Mouse (Mus musculus): Measurements from ENCODE around the gene Rnf157. TPM values are rescaled to one million over a fixed set of nuclear protein-coding genes. Genes with fewer than 3 reads are reported as not detected.

Rnf157 gene
- polyA plus RNA-seq, 1 experiment from 2014 or later, result 16.4 TPM

GRCm38 (mm10) chr11:116334417-116334782, 78.4 kb downstream of the Rnf157 start:
- H3K27ac ChIP-seq, result no peak overlapping the region
- H3K4me1 ChIP-seq (replicated peaks), result peaks cover 55% of the 10 kb centered on the region
- 0 out of 2 replicates have a peak overlapping the region, but pooled peaks have one; percentile 24 for H3K9ac ChIP-seq

DNA sequence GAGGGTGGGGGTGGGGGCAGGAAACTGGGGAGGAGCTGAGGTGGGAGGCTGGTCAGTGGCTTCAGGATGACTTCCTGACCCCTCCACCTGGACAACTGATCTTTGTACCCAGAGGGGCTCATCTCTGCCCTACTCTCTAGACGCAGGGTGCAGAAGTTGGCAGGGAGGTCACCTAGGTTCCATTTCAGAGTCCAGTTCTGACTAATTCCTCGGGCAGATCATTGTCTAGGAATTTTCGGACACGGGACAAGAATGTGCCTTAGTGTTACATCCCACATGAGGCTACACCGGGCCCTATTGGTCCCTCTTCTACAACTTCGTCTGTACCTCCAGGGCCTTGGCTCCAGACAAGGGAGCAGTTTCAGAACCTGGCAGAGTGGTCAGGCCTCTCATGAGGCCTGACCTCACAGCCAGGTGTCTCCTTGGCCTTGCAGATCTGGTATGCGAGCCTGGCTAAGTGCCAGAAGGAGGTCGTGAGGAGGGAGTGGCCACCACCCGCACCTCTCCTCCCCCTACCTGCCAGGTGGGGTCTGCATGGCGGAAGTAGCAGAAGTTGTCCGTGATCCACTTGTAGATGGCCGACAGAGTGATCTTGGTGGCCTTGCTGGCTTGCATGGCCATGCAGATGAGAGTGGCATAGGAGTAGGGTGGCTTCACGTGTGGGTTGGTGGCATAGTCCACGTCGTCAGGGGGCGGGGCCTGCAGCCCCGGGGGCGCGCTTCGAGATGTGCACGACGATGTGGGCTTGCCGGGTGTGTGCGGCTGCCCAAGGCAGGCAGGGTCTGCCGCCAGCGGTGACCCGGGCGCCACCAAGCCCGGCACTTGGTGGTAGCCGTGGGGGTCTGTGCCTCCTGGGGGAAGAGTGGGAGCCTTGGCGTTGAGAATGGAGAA, 79.1 kb downstream of the Rnf157 start:
- WGBS, result 22% methylated on average over 31 of the region's 31 CpGs

More at GRCm38 (mm10) chr11:116334417-116334782, 78.4 kb downstream of the Rnf157 start:
- no peak for ATAC-seq
- Histone ChIP-seq H3K27me3 (replicated peaks) (peaks cover 22% of the 10 kb centered on the region), H3K36me3 (no peaks in the 10 kb centered on the region), H3K4me2 (replicated peaks) (peak overlapping the region; percentile 96), H3K4me3 (replicated peaks) (peak overlapping the region; percentile 60), H3K9me3 (no peaks in the 10 kb centered on the region)
- WGBS, result 6% methylated on average over 26 of the region's 26 CpGs

DNA sequence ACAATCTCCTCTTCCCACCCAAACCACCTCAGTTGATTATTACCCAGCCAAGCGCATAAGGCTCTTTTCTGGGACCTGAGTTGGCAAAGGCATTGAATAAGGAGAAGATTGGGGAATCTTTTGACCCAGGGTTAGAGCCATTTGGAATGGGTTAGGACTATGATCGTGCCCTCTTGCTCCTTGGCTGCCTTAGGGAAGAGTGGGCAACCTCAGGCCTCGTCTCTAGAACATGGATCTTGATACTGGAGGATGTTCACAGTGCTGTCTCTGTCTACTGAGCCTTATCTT, 79.9 kb downstream of the Rnf157 start:
- Histone ChIP-seq H3K9ac (no peak overlapping the region), H3K4me3 (replicated peaks) (no peak overlapping the region), H3K27ac (0 out of 2 replicates have a peak overlapping the region, but pooled peaks have one; percentile 1), H3K27me3 (replicated peaks) (peaks cover 22% of the 10 kb centered on the region), H3K9me3 (no peaks in the 10 kb centered on the region), H3K4me2 (replicated peaks) (peak overlapping the region; percentile 96), H3K4me1 (replicated peaks) (peaks cover 56% of the 10 kb centered on the region), H3K36me3 (no peaks in the 10 kb centered on the region)
- no peak for ATAC-seq
- 77% methylated on average over 3 of the region's 3 CpGs for WGBS

More for the DNA sequence above, 79.1 kb downstream of the Rnf157 start:
- Histone ChIP-seq H3K9me3 (no peaks in the 10 kb centered on the region), H3K4me2 (replicated peaks) (peak overlapping the region; percentile 96), H3K9ac (0 out of 2 replicates have a peak overlapping the region, but pooled peaks have one; percentile 24), H3K4me1 (replicated peaks) (peaks cover 56% of the 10 kb centered on the region), H3K27me3 (replicated peaks) (peaks cover 22% of the 10 kb centered on the region), H3K4me3 (replicated peaks) (peak overlapping the region; percentile 60), H3K36me3 (no peaks in the 10 kb centered on the region), H3K27ac (0 out of 2 replicates have a peak overlapping the region, but pooled peaks have one; percentile 1)
- no peak for ATAC-seq

- H3K9ac ChIP-seq, result no peak overlapping the region
- no peak for ATAC-seq
- no peaks in the 10 kb centered on the region for H3K36me3 ChIP-seq
- peaks cover 22% of the 10 kb centered on the region for H3K27me3 ChIP-seq (replicated peaks)
- H3K4me2 ChIP-seq (replicated peaks), result no peak overlapping the region; the same call in 1 of the 2 replicates
- no peaks in the 10 kb centered on the region for H3K9me3 ChIP-seq
- 38% methylated on average over 19 of the region's 19 CpGs for WGBS
- no peak overlapping the region for H3K4me3 ChIP-seq (replicated peaks)
- peaks cover 56% of the 10 kb centered on the region for H3K4me1 ChIP-seq (replicated peaks)
- no peak overlapping the region for H3K27ac ChIP-seq
Measured at GRCm38 (mm10) chr11:116332232-116332982, 80.4 kb downstream of the Rnf157 start.

DNA sequence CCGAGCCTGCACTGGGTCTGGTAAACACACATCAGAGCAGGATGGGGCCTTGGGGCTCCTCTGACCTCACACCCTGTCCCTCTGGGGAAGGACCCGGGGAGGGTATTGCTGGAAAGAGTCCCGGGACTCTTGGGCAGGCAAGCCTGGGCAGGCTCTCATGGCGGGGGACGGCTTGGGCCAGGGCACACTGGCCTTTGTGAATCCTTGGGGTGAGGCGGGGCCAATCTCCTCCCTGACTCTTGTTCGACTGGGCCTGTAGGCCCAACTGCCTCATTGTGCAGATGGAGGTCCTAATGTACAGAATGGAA, 82.7 kb downstream of the Rnf157 start:
- Histone ChIP-seq H3K4me3 (replicated peaks) (no peak overlapping the region), H3K27me3 (replicated peaks) (peaks cover 21% of the 10 kb centered on the region), H3K36me3 (no peaks in the 10 kb centered on the region), H3K4me1 (replicated peaks) (peaks cover 47% of the 10 kb centered on the region), H3K9ac (no peak overlapping the region), H3K27ac (no peak overlapping the region), H3K4me2 (replicated peaks) (no peak overlapping the region), H3K9me3 (no peaks in the 10 kb centered on the region)
- ATAC-seq, result no peak
- 72% methylated on average over 7 of the region's 7 CpGs for WGBS

- H3K27ac ChIP-seq, result no peak overlapping the region
- H3K27me3 ChIP-seq (replicated peaks), result peaks cover 15% of the 10 kb centered on the region
- no peaks in the 10 kb centered on the region for H3K9me3 ChIP-seq
- no peaks in the 10 kb centered on the region for H3K36me3 ChIP-seq
- H3K4me1 ChIP-seq (replicated peaks), result peaks cover 41% of the 10 kb centered on the region
- H3K4me3 ChIP-seq (replicated peaks), result no peak overlapping the region
- no peak for ATAC-seq
- WGBS, result 51% methylated on average over 18 of the region's 18 CpGs
- H3K4me2 ChIP-seq (replicated peaks), result no peak overlapping the region
- no peak overlapping the region for H3K9ac ChIP-seq
Measured at GRCm38 (mm10) chr11:116329314-116330210, 83.3 kb downstream of the Rnf157 start.

- no peak overlapping the region for H3K9ac ChIP-seq
- no peak overlapping the region for H3K27ac ChIP-seq
- H3K4me3 ChIP-seq (replicated peaks), result no peak overlapping the region
- H3K9me3 ChIP-seq, result no peaks in the 10 kb centered on the region
- no peak for ATAC-seq
- H3K36me3 ChIP-seq, result no peaks in the 10 kb centered on the region
- 63% methylated on average over 7 of the region's 7 CpGs for WGBS
- H3K4me2 ChIP-seq (replicated peaks), result no peak overlapping the region
- no peaks in the 10 kb centered on the region for H3K27me3 ChIP-seq (replicated peaks)
- peaks cover 19% of the 10 kb centered on the region for H3K4me1 ChIP-seq (replicated peaks)
Measured at GRCm38 (mm10) chr11:116326963-116327603, 85.7 kb downstream of the Rnf157 start.

DNA sequence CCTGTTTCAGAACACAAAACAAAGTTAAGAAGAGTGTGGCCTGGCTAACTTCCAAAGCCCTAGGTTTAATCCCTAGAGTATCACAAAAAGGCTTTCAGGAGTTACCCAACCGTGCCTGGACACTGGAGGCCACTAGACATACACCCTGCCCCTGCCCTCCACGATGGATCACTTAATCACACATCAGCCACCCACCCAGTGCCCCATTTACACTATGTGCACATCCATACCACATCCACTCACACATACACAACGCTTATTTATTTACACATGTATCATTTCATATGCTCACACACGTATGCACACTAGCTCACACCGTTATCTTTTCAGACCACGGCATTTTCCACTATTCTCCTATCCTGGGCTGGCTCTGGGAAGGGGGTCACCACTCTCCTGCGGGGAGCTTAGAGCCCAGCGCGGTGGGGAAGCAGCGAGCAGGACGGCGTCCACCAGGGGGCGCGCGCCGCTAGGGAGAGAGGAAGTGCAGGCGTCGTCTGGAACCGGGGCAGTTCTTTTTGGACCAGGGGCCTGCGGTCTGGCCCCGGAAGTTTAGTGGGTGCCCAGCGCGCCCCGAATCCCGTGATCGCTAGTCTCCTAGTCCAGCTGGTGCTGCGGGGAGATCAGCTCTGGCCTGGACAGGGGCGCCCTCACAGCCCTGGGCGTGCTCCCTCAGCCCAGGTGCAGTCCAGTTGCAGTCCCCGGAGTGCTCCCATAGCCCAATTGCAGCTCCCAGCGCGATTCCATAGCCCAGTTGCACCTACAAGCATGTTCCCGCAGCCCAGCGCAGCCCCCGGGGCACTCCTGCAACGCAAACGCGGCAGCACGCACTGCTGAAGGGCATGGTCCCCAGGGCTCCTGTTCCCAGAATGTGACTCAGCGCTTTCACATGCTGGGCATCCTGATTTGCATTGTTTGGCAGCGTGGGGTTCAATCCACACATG, 93.8 kb downstream of the Rnf157 start:
- ATAC-seq, result peak; percentile 88
- Histone ChIP-seq H3K9me3 (no peaks in the 10 kb centered on the region), H3K4me1 (replicated peaks) (peaks cover 4% of the 10 kb centered on the region; the same call in 1 of the 2 replicates), H3K36me3 (no peaks in the 10 kb centered on the region), H3K9ac (peak overlapping the region; percentile 62), H3K27me3 (replicated peaks) (no peaks in the 10 kb centered on the region), H3K4me3 (replicated peaks) (peak overlapping the region; percentile 38), H3K27ac (no peak overlapping the region), H3K4me2 (replicated peaks) (peak overlapping the region; percentile 96)
- 2% methylated on average over 41 of the region's 41 CpGs for WGBS

DNA sequence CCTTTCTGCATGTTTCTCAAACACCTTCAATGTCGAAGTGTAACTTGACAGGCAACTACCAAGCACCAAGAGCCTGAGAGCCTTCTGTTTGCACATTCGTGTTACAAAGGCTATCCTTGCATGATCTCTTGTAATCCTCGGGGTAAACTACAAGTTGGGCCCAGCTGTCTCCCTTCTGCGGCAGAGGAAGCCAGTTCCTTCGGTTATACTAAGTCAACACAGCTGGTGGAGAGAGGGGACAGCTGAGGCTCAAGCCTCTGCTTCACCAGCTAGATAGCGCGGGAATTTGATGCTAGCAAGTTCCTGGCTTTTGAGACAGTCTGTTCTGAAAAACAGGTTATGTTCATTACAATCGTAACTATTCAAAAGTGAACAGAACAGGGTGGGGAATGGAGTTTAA, 100.5 kb downstream of the Rnf157 start:
- no peaks in the 10 kb centered on the region for H3K27me3 ChIP-seq (replicated peaks)
- 21% methylated on average over 8 of the region's 8 CpGs for WGBS
- H3K4me3 ChIP-seq (replicated peaks), result no peak overlapping the region
- H3K9ac ChIP-seq, result no peak overlapping the region
- no peak overlapping the region for H3K4me2 ChIP-seq (replicated peaks)
- H3K9me3 ChIP-seq, result no peaks in the 10 kb centered on the region
- peak; percentile 68; the same call in 1 of the 2 replicates for ATAC-seq
- peaks cover 3% of the 10 kb centered on the region; the same call in 1 of the 2 replicates for H3K4me1 ChIP-seq (replicated peaks)
- H3K27ac ChIP-seq, result 0 out of 2 replicates have a peak overlapping the region, but pooled peaks have one; percentile 27
- H3K36me3 ChIP-seq, result no peaks in the 10 kb centered on the region

DNA sequence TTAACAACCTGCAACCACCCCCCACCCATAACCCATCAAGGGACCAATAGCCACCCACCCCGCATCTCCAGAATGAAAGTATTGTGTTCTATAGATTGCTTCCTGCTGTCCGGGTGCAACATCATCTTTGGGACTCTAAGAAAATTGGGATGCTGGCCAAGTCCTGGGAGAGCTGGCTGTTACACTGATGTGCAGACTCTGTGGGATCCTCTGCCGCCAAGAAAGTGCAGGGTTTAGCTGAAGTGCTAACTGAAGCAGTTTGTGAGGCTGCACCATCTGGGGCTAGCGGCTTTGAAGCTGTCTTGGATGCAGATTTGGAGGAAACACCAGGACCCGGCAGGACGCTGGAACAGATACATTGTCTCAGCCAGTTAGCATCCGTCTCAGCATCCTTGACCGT, 101.7 kb downstream of the Rnf157 start:
- Histone ChIP-seq H3K9ac (no peak overlapping the region), H3K9me3 (no peaks in the 10 kb centered on the region), H3K27ac (no peak overlapping the region), H3K4me3 (replicated peaks) (no peak overlapping the region), H3K4me2 (replicated peaks) (no peak overlapping the region), H3K27me3 (replicated peaks) (no peaks in the 10 kb centered on the region), H3K4me1 (replicated peaks) (peaks cover 3% of the 10 kb centered on the region; the same call in 1 of the 2 replicates), H3K36me3 (no peaks in the 10 kb centered on the region)
- WGBS, result 31% methylated on average over 8 of the region's 8 CpGs
- no peak for ATAC-seq
